Mouse (Mus musculus) liver, adult 2 months (tissue): ENCODE results near the gene Map2k5.

Experiments
- CTCF ChIP-seq: fragments of 200-500 bp; IDR thresholded peaks from 2 replicates; pipeline ENCODE4 v1.5.1; 2011; ENCODE audit warnings: low read depth, low read length, control low read depth
- POLR2A ChIP-seq: fragments of 200-500 bp; IDR thresholded peaks from 2 replicates; pipeline ENCODE4 v1.6.1; 2011; ENCODE audit warnings: low read length, control low read depth; ENCODE audit not compliant: insufficient read depth; ENCODE audit errors: extremely low read depth

- TF ChIP-seq CTCF: no peak
- no peak for TF ChIP-seq POLR2A
Observed at GRCm38 (mm10) chr9:63146856-63147274, 230.8 kb downstream of the Map2k5 start.
